Comparison of ENCODE assay signal across 21 mouse cellular contexts in the genomic region with DNA sequence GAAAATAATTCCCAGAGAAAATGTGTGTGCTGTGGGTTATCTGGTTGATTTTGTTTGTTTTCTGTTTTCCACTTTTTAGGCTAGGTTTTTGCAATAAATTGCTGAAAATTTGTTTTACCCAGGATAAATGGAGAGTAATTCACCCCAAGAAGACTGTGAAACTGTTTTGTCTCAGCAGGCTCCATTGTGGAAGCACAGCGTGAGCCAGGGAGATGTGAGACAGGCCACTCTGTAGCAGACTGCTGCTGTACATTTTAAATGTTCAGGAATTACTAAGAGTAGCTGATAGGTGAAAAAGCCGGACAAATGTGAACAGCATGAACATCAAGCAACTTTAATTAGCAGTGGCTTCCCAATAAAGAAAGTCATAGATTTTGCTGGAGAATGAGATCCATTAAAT.
DNase-seq lines count a peak whose midpoint lies in the region; ATAC-seq and TF ChIP-seq lines count a peak whose summit lies in the region.
"Had no signal": no experiment of that assay in that cellular context is flagged by ENCODE, and none has a peak within 500 bp of the region (broad histone marks: within the 10 kb centered on the region; RNA-seq: fewer than 3 reads in every experiment).

No protein-coding gene starts in this region.

- 82% methylated on average over 2 of the region's 2 CpGs for WGBS in heart, embryonic 10.5 days
- 22% methylated on average over 2 of the region's 2 CpGs for WGBS in forebrain, embryonic 16.5 days

- H3K4me1 ChIP-seq in heart, embryonic 10.5 days: no peaks in the 10 kb centered on the region
- no peaks in the 10 kb centered on the region for H3K4me1 ChIP-seq in forebrain, embryonic 16.5 days (replicated peaks; ENCODE audit: control insufficient read depth, insufficient read depth, low read length)
- H3K4me1 ChIP-seq: embryonic facial prominence, embryonic 13.5 days; embryonic facial prominence, embryonic 15.5 days; forebrain, embryonic 10.5 days; forebrain, embryonic 12.5 days; forebrain, embryonic 15.5 days had no signal

- peak; percentile 68 for DNase-seq in heart, adult 11 months
- DNase-seq in heart, embryonic 10.5 days (ENCODE audit: low spot score): no peak
- DNase-seq in brain, adult 2 months (ENCODE audit: low read depth, low spot score): peak; percentile 20
- peak; percentile 51 for DNase-seq in brain, embryonic 14.5 days (ENCODE audit: low read depth)
- DNase-seq: adrenal gland, adult 2 months; adrenal gland, postnatal 10 days; adrenal gland, postnatal 25 days; cerebellum, adult 11 months; cerebellum, adult 18-20 months; cerebellum, adult 8-10 months; cerebellum, adult 9-11 months; cerebellum, postnatal 14 days; cerebellum, postnatal 36 days; embryo, embryonic 11 days had no signal

- H3K4me2 ChIP-seq in forebrain, embryonic 16.5 days (ENCODE audit: low read length): no peak overlapping the region
- H3K4me2 ChIP-seq: embryonic facial prominence, embryonic 13.5 days; embryonic facial prominence, embryonic 15.5 days; forebrain, embryonic 12.5 days; forebrain, embryonic 15.5 days had no signal

- H3K27ac ChIP-seq in heart, embryonic 10.5 days: no peak overlapping the region
- H3K27ac ChIP-seq in forebrain, embryonic 16.5 days (ENCODE audit: low read length): no peak overlapping the region
- H3K27ac ChIP-seq: embryonic facial prominence, embryonic 13.5 days; embryonic facial prominence, embryonic 15.5 days; forebrain, embryonic 10.5 days; forebrain, embryonic 12.5 days; forebrain, embryonic 15.5 days had no signal

- no peak for ATAC-seq in forebrain, embryonic 16.5 days
- ATAC-seq: forebrain, embryonic 15.5 days had no signal

- no peak overlapping the region for H3K4me3 ChIP-seq in heart, embryonic 10.5 days
- no peak overlapping the region for H3K4me3 ChIP-seq in forebrain, embryonic 16.5 days (replicated peaks; ENCODE audit: low read length)
- H3K4me3 ChIP-seq: embryonic facial prominence, embryonic 13.5 days; embryonic facial prominence, embryonic 15.5 days; erythroblast, embryonic 14.5 days; forebrain, embryonic 10.5 days; forebrain, embryonic 12.5 days; forebrain, embryonic 15.5 days had no signal

- no peaks in the 10 kb centered on the region for H3K36me3 ChIP-seq in heart, embryonic 10.5 days
- no peaks in the 10 kb centered on the region for H3K36me3 ChIP-seq in forebrain, embryonic 16.5 days (ENCODE audit: control insufficient read depth, insufficient read depth)
- H3K36me3 ChIP-seq: embryonic facial prominence, embryonic 13.5 days; embryonic facial prominence, embryonic 15.5 days; forebrain, embryonic 10.5 days; forebrain, embryonic 12.5 days; forebrain, embryonic 15.5 days had no signal

- H3K27me3 ChIP-seq in heart, embryonic 10.5 days (ENCODE audit: insufficient read depth, poor library complexity, severe bottlenecking): no peaks in the 10 kb centered on the region
- H3K27me3 ChIP-seq in forebrain, embryonic 16.5 days (replicated peaks; ENCODE audit: control insufficient read depth, insufficient read depth, low read length): no peaks in the 10 kb centered on the region
- H3K27me3 ChIP-seq: embryonic facial prominence, embryonic 13.5 days; embryonic facial prominence, embryonic 15.5 days; forebrain, embryonic 12.5 days; forebrain, embryonic 15.5 days had no signal

- no peak for TF ChIP-seq CTCF in brain, embryonic 14.5 days (IDR thresholded peaks at IDR 0.05; ENCODE audit: borderline replicate concordance, extremely low read depth, insufficient read depth, insufficient read length)

- no peaks in the 10 kb centered on the region for H3K9me3 ChIP-seq in heart, embryonic 10.5 days
- H3K9me3 ChIP-seq in forebrain, embryonic 16.5 days (ENCODE audit: control insufficient read depth, low read length): no peaks in the 10 kb centered on the region
- H3K9me3 ChIP-seq: embryonic facial prominence, embryonic 13.5 days; embryonic facial prominence, embryonic 15.5 days; forebrain, embryonic 10.5 days; forebrain, embryonic 12.5 days; forebrain, embryonic 15.5 days had no signal

- TF ChIP-seq POLR2A in brain, embryonic 14.5 days (IDR thresholded peaks at IDR 0.05; ENCODE audit: borderline replicate concordance, extremely low read depth, insufficient read depth, insufficient read length, poor library complexity, severe bottlenecking): no peak

- no peak overlapping the region for H3K9ac ChIP-seq in forebrain, embryonic 16.5 days (replicated peaks; ENCODE audit: low read depth, low read length)
- H3K9ac ChIP-seq: embryonic facial prominence, embryonic 13.5 days; embryonic facial prominence, embryonic 15.5 days; forebrain, embryonic 12.5 days; forebrain, embryonic 15.5 days had no signal
